Mouse (Mus musculus) ES-Bruce4 (cell line): ENCODE results near the gene Mdm2.

ENCODE experiments used
- CTCF ChIP-seq: IDR thresholded peaks from one replicate; pipeline ENCODE4 v1.8.1; 2011; ENCODE audit warnings: low read depth, low read length
- EP300 ChIP-seq: IDR thresholded peaks from 2 replicates; pipeline ENCODE4 v1.6.1; 2011; ENCODE audit warnings: low read depth, low read length; ENCODE audit not compliant: insufficient read depth
- POLR2A ChIP-seq: IDR thresholded peaks from one replicate; pipeline ENCODE4 v1.8.1; 2011; ENCODE audit warnings: low read length; ENCODE audit not compliant: insufficient read depth

- TF ChIP-seq CTCF = no peak
- no peak for TF ChIP-seq POLR2A
- TF ChIP-seq EP300 = no peak
These were observed 32.9 kb downstream of the Mdm2 start for GRCm38 (mm10) chr10:117677494-117678236.
